Mouse (Mus musculus): Measurements from ENCODE around the gene Milr1. TPM values are rescaled to one million over a fixed set of nuclear protein-coding genes. Genes with fewer than 3 reads are reported as not detected.
"Not testable (repeated sequence)": the region's sequence is repeated elsewhere in the genome, so short reads cannot be mapped to it uniquely, and the experiment has no call there.

Gene Milr1
- polyA plus RNA-seq, 1 experiment, result 0.66 TPM

GRCm38 (mm10) chr11:106744949-106745348 is 6.1 kb upstream of the Milr1 start:
- peak; percentile 17; the same call in 1 of the 2 replicates for TF ChIP-seq CTCF (conservative IDR thresholded peaks at IDR 0.05; ENCODE audit: insufficient read depth, insufficient read length, low read depth, low read length)
- TF ChIP-seq POLR2A (IDR thresholded peaks at IDR 0.05; ENCODE audit: low read depth, low read length), result no peak
- WGBS, result 95% methylated on average over 5 of the region's 5 CpGs

GRCm38 (mm10) chr11:106749557-106750120 is 1.4 kb upstream of the Milr1 start:
- H3K27ac ChIP-seq (ENCODE audit: insufficient read depth, low read depth, low read length); H3K36me3 ChIP-seq (ENCODE audit: control insufficient read depth, insufficient read depth, low read length); DNase-seq; H3K4me3 ChIP-seq (ENCODE audit: insufficient read depth, low read depth, low read length); H3K27me3 ChIP-seq (replicated peaks; ENCODE audit: control insufficient read depth, insufficient read depth, low read length); H3K4me1 ChIP-seq (ENCODE audit: control insufficient read depth, insufficient read depth, low read length): not testable (repeated sequence)
- WGBS, result 94% methylated on average over 7 of the region's 7 CpGs

More at GRCm38 (mm10) chr11:106744949-106745348, 6.1 kb upstream of the Milr1 start:
- no peaks in the 10 kb centered on the region for H3K36me3 ChIP-seq (ENCODE audit: control insufficient read depth, insufficient read depth, low read length)
- no peaks in the 10 kb centered on the region for H3K27me3 ChIP-seq (replicated peaks; ENCODE audit: control insufficient read depth, insufficient read depth, low read length)
- H3K27ac ChIP-seq (ENCODE audit: insufficient read depth, low read depth, low read length), result no peak overlapping the region
- H3K4me1 ChIP-seq (ENCODE audit: control insufficient read depth, insufficient read depth, low read length), result no peaks in the 10 kb centered on the region
- no peak for DNase-seq
- H3K4me3 ChIP-seq (ENCODE audit: insufficient read depth, low read depth, low read length), result no peak overlapping the region

- Histone ChIP-seq H3K4me3 (ENCODE audit: insufficient read depth, low read depth, low read length) (no peak within 1 kb of the TSS), H3K36me3 (ENCODE audit: control insufficient read depth, insufficient read depth, low read length) (no peaks in the 10 kb centered on the region), H3K27ac (ENCODE audit: insufficient read depth, low read depth, low read length) (no peak within 1 kb of the TSS; the same call in 1 of the 2 replicates), H3K4me1 (ENCODE audit: control insufficient read depth, insufficient read depth, low read length) (no peaks in the 10 kb centered on the region), H3K27me3 (replicated peaks; ENCODE audit: control insufficient read depth, insufficient read depth, low read length) (no peaks in the 10 kb centered on the region)
- TF ChIP-seq CTCF (conservative IDR thresholded peaks at IDR 0.05; ENCODE audit: insufficient read depth, insufficient read length, low read depth, low read length) (no peak), POLR2A (IDR thresholded peaks at IDR 0.05; ENCODE audit: low read depth, low read length) (no peak)
- whole genome bisulfite sequencing, result 68% methylated on average over 13 of the region's 13 CpGs
- DNase-seq, result no peak
Measured at GRCm38 (mm10) chr11:106750121-106750751, 790 bp upstream of the Milr1 start, which contains the start of gene Pecam1. Gene Pecam1, minus strand, starts transcription at chr11:106750628.

DNA sequence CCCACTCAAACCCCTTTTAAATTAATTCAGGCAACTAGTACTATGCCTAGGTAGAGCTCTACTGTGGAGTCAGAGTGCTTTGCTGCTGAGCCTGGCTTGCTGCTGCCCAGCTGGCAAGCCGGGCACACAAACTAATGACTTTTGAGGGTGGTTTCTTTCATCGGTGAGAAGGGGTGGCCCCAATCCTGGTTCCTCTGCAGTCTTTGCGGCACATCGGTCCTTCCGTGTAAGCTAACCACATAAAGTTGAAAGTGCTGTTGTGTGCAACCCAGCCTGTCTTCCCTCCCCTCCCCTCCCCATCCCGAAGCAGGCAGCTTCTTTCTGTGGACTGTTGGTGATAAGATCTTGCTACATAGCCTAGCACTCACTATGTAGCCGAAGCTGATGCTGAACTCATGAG is 1.1 kb downstream of the Milr1 start:
- Histone ChIP-seq H3K36me3 (ENCODE audit: control insufficient read depth, insufficient read depth, low read length) (no peaks in the 10 kb centered on the region), H3K27me3 (replicated peaks; ENCODE audit: control insufficient read depth, insufficient read depth, low read length) (no peaks in the 10 kb centered on the region), H3K4me1 (ENCODE audit: control insufficient read depth, insufficient read depth, low read length) (no peaks in the 10 kb centered on the region), H3K4me3 (ENCODE audit: insufficient read depth, low read depth, low read length) (no peak overlapping the region), H3K27ac (ENCODE audit: insufficient read depth, low read depth, low read length) (no peak overlapping the region)
- DNase-seq, result no peak
- TF ChIP-seq CTCF (conservative IDR thresholded peaks at IDR 0.05; ENCODE audit: insufficient read depth, insufficient read length, low read depth, low read length) (no peak), POLR2A (IDR thresholded peaks at IDR 0.05; ENCODE audit: low read depth, low read length) (no peak)
- WGBS, result 75% methylated on average over 7 of the region's 7 CpGs

DNA sequence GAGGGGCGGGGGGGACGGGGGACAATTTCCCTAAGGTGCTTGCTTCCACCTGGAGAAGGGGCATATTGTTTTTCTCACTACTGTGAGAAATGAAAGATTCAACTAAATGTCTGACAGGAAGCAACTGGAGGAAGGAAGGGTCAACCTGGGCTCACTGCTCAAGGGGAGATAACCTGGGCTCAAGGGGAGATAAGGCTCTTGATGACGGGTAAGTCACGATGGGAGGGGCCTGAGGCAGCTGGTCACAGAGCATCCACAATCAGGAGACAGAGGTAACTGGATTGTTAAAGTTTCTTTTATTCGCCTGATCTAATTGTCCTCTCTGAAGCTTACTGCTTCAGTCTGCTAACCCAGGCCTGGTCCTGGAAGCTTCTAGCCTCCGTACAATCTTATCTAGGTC is 2.3 kb downstream of the Milr1 start:
- H3K27ac ChIP-seq (ENCODE audit: insufficient read depth, low read depth, low read length), result no peak overlapping the region
- no peak for DNase-seq
- H3K4me1 ChIP-seq (ENCODE audit: control insufficient read depth, insufficient read depth, low read length), result no peaks in the 10 kb centered on the region
- no peak overlapping the region for H3K4me3 ChIP-seq (ENCODE audit: insufficient read depth, low read depth, low read length)
- H3K27me3 ChIP-seq (replicated peaks; ENCODE audit: control insufficient read depth, insufficient read depth, low read length), result no peaks in the 10 kb centered on the region
- WGBS, result 89% methylated on average over 6 of the region's 6 CpGs
- TF ChIP-seq POLR2A (IDR thresholded peaks at IDR 0.05; ENCODE audit: low read depth, low read length) (no peak), CTCF (conservative IDR thresholded peaks at IDR 0.05; ENCODE audit: insufficient read depth, insufficient read length, low read depth, low read length) (no peak)
- H3K36me3 ChIP-seq (ENCODE audit: control insufficient read depth, insufficient read depth, low read length), result no peaks in the 10 kb centered on the region

DNA sequence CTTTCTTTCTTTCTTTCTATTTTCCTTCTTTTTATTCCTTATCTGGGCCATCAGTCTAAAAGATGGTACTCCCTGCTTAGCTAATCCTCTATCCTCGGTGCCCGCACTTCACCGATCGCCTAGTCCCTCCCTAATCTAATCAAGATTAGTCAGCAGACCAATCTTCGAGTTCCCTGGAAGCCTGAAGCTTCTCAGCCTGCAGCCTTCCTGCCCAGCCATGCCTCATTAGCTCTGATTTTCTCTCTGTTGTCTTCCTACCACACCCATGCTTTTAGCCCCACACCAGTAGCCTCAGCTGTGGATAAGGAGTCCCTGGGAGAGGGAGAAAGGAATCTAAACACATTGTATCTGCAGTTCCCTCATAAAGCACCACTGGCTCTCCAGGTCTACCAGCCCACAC is 4.6 kb downstream of the Milr1 start:
- 48% methylated on average over 5 of the region's 5 CpGs for WGBS
- no peaks in the 10 kb centered on the region for H3K36me3 ChIP-seq (ENCODE audit: control insufficient read depth, insufficient read depth, low read length)
- H3K27ac ChIP-seq (ENCODE audit: insufficient read depth, low read depth, low read length), result no peak overlapping the region
- no peaks in the 10 kb centered on the region for H3K4me1 ChIP-seq (ENCODE audit: control insufficient read depth, insufficient read depth, low read length)
- H3K27me3 ChIP-seq (replicated peaks; ENCODE audit: control insufficient read depth, insufficient read depth, low read length), result no peaks in the 10 kb centered on the region
- TF ChIP-seq CTCF (conservative IDR thresholded peaks at IDR 0.05; ENCODE audit: insufficient read depth, insufficient read length, low read depth, low read length) (no peak), POLR2A (IDR thresholded peaks at IDR 0.05; ENCODE audit: low read depth, low read length) (no peak)
- no peak for DNase-seq
- H3K4me3 ChIP-seq (ENCODE audit: insufficient read depth, low read depth, low read length), result no peak overlapping the region

- H3K27me3 ChIP-seq (replicated peaks; ENCODE audit: control insufficient read depth, insufficient read depth, low read length), result no peaks in the 10 kb centered on the region
- DNase-seq, result no peak
- no peak overlapping the region for H3K4me3 ChIP-seq (ENCODE audit: insufficient read depth, low read depth, low read length)
- TF ChIP-seq CTCF (conservative IDR thresholded peaks at IDR 0.05; ENCODE audit: insufficient read depth, insufficient read length, low read depth, low read length), result no peak
- no peak for TF ChIP-seq POLR2A (IDR thresholded peaks at IDR 0.05; ENCODE audit: low read depth, low read length)
- no peak overlapping the region for H3K27ac ChIP-seq (ENCODE audit: insufficient read depth, low read depth, low read length)
- H3K4me1 ChIP-seq (ENCODE audit: control insufficient read depth, insufficient read depth, low read length), result no peaks in the 10 kb centered on the region
- H3K36me3 ChIP-seq (ENCODE audit: control insufficient read depth, insufficient read depth, low read length), result no peaks in the 10 kb centered on the region
- WGBS, result 94% methylated on average over 3 of the region's 3 CpGs
Measured at GRCm38 (mm10) chr11:106759028-106759427, 8.0 kb downstream of the Milr1 start.

Measured in kidney, adult 2 months (tissue).